Mouse (Mus musculus): ENCODE results near the gene Adgra3.

DNA sequence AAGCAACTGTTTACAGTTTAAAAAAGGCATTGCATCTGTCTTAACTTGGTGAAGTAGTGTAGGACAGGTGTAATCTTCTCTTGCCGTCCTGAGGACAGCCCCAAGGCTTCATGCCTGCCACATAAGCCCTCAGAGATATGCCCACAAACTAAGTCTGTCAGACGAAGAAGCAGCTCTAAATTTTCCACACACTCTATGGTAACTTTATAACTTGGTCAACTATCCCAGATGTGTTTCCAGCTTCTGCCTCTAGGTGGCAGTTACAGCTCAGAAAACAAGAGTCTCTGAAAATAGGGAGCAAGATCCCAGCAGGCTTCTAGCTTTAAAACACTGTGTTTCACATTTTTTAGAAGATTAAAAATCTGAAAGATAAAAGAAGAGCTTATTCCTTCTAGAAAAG, 82.8 kb downstream of the Adgra3 start:
- no peak for TF ChIP-seq POLR2AphosphoS2 (IDR thresholded peaks at IDR 0.05; ENCODE audit: insufficient read length, low read depth)
- no peak for TF ChIP-seq USF1 (IDR thresholded peaks at IDR 0.05; ENCODE audit: low read depth)
- TF ChIP-seq POLR2A (IDR thresholded peaks at IDR 0.05; ENCODE audit: insufficient read length, low read depth) = no peak
- TF ChIP-seq REST (IDR thresholded peaks at IDR 0.05; ENCODE audit: insufficient read depth, insufficient read length) = no peak
- no peak for TF ChIP-seq E2F4 (IDR thresholded peaks at IDR 0.05; ENCODE audit: insufficient read depth)
- no peak for TF ChIP-seq SRF (IDR thresholded peaks at IDR 0.05; ENCODE audit: control insufficient read depth, insufficient read length, low read depth)
- TF ChIP-seq MAX (IDR thresholded peaks at IDR 0.05; ENCODE audit: low read depth) = no peak
